Mouse (Mus musculus) CH12.LX (cell line): ENCODE results near the gene Sorcs3. TPM values are rescaled to one million over a fixed set of nuclear protein-coding genes. Genes with fewer than 3 reads are reported as not detected.

Source experiments
- DNase-seq: peaks from one replicate; pipeline ENCODE4 v3.0.0-alpha.2; 2013; ENCODE audit errors: extremely low read depth
- H3K27ac ChIP-seq: 2 replicates; pipeline ENCODE4 v1.5.1; 2012; ENCODE audit warnings: low read depth, mild to moderate bottlenecking, control low read depth, moderate library complexity; ENCODE audit not compliant: insufficient read depth
- H3K27me3 ChIP-seq: replicated peaks from 2 replicates; pipeline ENCODE3; 2012; ENCODE audit warnings: inconsistent platforms
- H3K36me3 ChIP-seq, 2 experiments: replicated peaks in 1 of 2; 2 replicates each; pipeline versions ENCODE3 to v1.6.1; 2012; ENCODE audit warnings: inconsistent platforms in 1 of 2, low read length in 1 of 2, mild to moderate bottlenecking in 1 of 2, mixed read lengths in 1 of 2, moderate library complexity in 1 of 2; ENCODE audit not compliant: control insufficient read depth in 1 of 2, insufficient read depth in 1 of 2
- H3K4me1 ChIP-seq, 2 experiments: 2 replicates each; pipeline ENCODE4 v1.6.1; 2012; ENCODE audit warnings: inconsistent platforms in 1 of 2, moderate library complexity in 1 of 2; ENCODE audit not compliant: insufficient read depth in 2 of 2, control insufficient read depth in 1 of 2
- H3K4me2 ChIP-seq: 2 replicates; pipeline ENCODE4 v1.6.1; 2012; ENCODE audit warnings: low read depth, mild to moderate bottlenecking, control low read depth; ENCODE audit not compliant: poor library complexity, insufficient read depth, severe bottlenecking
- H3K4me3 ChIP-seq, 3 experiments: fragments of 150-350 bp in 1 of 3; sonication (generic) in 1 of 3; replicated peaks in 1 of 3; 2 replicates each; pipeline versions ENCODE3 to v1.5.1; 2011 to 2012; ENCODE audit warnings: low read depth in 2 of 3, low read length in 2 of 3, mild to moderate bottlenecking in 2 of 3, moderate library complexity in 2 of 3, control low read depth in 1 of 3, improper control_type of control experiment in 1 of 3, inconsistent platforms in 1 of 3, mixed read lengths in 1 of 3; ENCODE audit not compliant: poor library complexity in 1 of 3
- H3K79me2 ChIP-seq: replicated peaks from 2 replicates; pipeline ENCODE4 v1.6.1; 2012; ENCODE audit warnings: mild to moderate bottlenecking, moderate library complexity; ENCODE audit not compliant: control insufficient read depth, poor library complexity, insufficient read depth, severe bottlenecking; ENCODE audit errors: extremely low read depth
- H3K9ac ChIP-seq: 2 replicates; pipeline ENCODE4 v1.6.1; 2012; ENCODE audit warnings: low read depth, mild to moderate bottlenecking, control low read depth, moderate library complexity; ENCODE audit not compliant: insufficient read depth
- H3K9me3 ChIP-seq: replicated peaks from 2 replicates; pipeline ENCODE3; 2012; ENCODE audit warnings: low read length, inconsistent platforms, mixed read lengths
- BHLHE40 ChIP-seq: IDR thresholded peaks from 2 replicates; pipeline ENCODE4 v1.6.1; 2011; ENCODE audit warnings: mild to moderate bottlenecking, low read depth, low read length, improper control_type of control experiment
- EP300 ChIP-seq: IDR thresholded peaks from 2 replicates; pipeline ENCODE4 v1.6.1; 2011; ENCODE audit warnings: low read length, improper control_type of control experiment
- ETS1 ChIP-seq: conservative IDR thresholded peaks from 2 replicates; pipeline ENCODE4 v1.6.1; 2012; ENCODE audit warnings: low read depth, mild to moderate bottlenecking, inconsistent platforms, low read length, improper control_type of control experiment, moderate library complexity
- GABPA ChIP-seq: IDR thresholded peaks from 2 replicates; pipeline ENCODE4 v1.6.1; 2012; ENCODE audit warnings: low read depth, low read length, improper control_type of control experiment, inconsistent platforms; ENCODE audit not compliant: insufficient replicate concordance
- IRF4 ChIP-seq: IDR thresholded peaks from 2 replicates; pipeline ENCODE4 v1.6.1; 2014; ENCODE audit warnings: low read depth, mild to moderate bottlenecking, inconsistent platforms, low read length, improper control_type of control experiment
- JUN ChIP-seq: IDR thresholded peaks from 2 replicates; pipeline ENCODE4 v1.6.1; 2011; ENCODE audit warnings: low read depth, mild to moderate bottlenecking, low read length, improper control_type of control experiment, moderate library complexity; ENCODE audit not compliant: insufficient read depth
- MAX ChIP-seq: IDR thresholded peaks from 2 replicates; pipeline ENCODE4 v1.6.1; 2011; ENCODE audit warnings: low read length, improper control_type of control experiment
- MAZ ChIP-seq: IDR thresholded peaks from 2 replicates; pipeline ENCODE4 v1.6.1; 2012; ENCODE audit warnings: low read depth, mild to moderate bottlenecking, inconsistent platforms, low read length, improper control_type of control experiment, moderate library complexity
- MXI1 ChIP-seq: IDR thresholded peaks from 2 replicates; pipeline ENCODE4 v1.6.1; 2011; ENCODE audit warnings: mild to moderate bottlenecking, low read depth, low read length, improper control_type of control experiment
- NELFE ChIP-seq: IDR thresholded peaks from 2 replicates; pipeline ENCODE4 v1.6.1; 2011; ENCODE audit warnings: low read depth, low read length, improper control_type of control experiment
- NRF1 ChIP-seq: IDR thresholded peaks from 2 replicates; pipeline ENCODE4 v1.6.1; 2014; ENCODE audit warnings: low read depth, mild to moderate bottlenecking, inconsistent platforms, low read length, improper control_type of control experiment, moderate library complexity
- POLR2A ChIP-seq: IDR thresholded peaks from 2 replicates; pipeline ENCODE4 v1.6.1; 2011; ENCODE audit warnings: low read depth, mild to moderate bottlenecking, improper control_type of control experiment, low read length
- POLR2AphosphoS2 ChIP-seq: IDR thresholded peaks from 2 replicates; pipeline ENCODE4 v1.6.1; 2011; ENCODE audit warnings: low read depth, low read length, improper control_type of control experiment
- RAD21 ChIP-seq: IDR thresholded peaks from 2 replicates; pipeline ENCODE4 v1.6.1; 2011; ENCODE audit warnings: low read depth, mild to moderate bottlenecking, low read length, improper control_type of control experiment, moderate library complexity
- SIN3A ChIP-seq: IDR thresholded peaks from 2 replicates; pipeline ENCODE4 v1.6.1; 2012; ENCODE audit warnings: low read length, improper control_type of control experiment, inconsistent platforms
- TCF12 ChIP-seq: IDR thresholded peaks from 2 replicates; pipeline ENCODE4 v1.6.1; 2014; ENCODE audit warnings: low read depth, mild to moderate bottlenecking, inconsistent platforms, low read length, improper control_type of control experiment
- USF2 ChIP-seq: conservative IDR thresholded peaks from 2 replicates; pipeline ENCODE4 v1.6.1; 2011; ENCODE audit warnings: low read depth, low read length, improper control_type of control experiment
- ZC3H11A ChIP-seq: IDR thresholded peaks from 2 replicates; pipeline ENCODE4 v1.6.1; 2012; ENCODE audit warnings: low read depth, mild to moderate bottlenecking, inconsistent platforms, low read length, improper control_type of control experiment
- ZKSCAN1 ChIP-seq: IDR thresholded peaks from 2 replicates; pipeline ENCODE4 v1.6.1; 2012; ENCODE audit warnings: low read depth, inconsistent platforms, low read length, improper control_type of control experiment, borderline replicate concordance
- ZNF384 ChIP-seq: IDR thresholded peaks from 2 replicates; pipeline ENCODE4 v1.6.1; 2012; ENCODE audit warnings: low read depth, low read length, improper control_type of control experiment, inconsistent platforms
- dilution Hi-C: fragments of 300-500 bp; cut with MboI; formaldehyde crosslinking; loops from 2 replicates; pipeline ENCODE4 v1.14.3; 2020; ENCODE audit warnings: low sequenced_read_pairs; ENCODE audit not compliant: extremely low pct_unique_long_range_greater_than_20kb, extremely low pct_ligation_motif_present
- in situ Hi-C: fragments of 300-500 bp; cut with MboI; formaldehyde crosslinking; loops from 3 replicates; pipeline ENCODE4 v1.14.3; 2019; ENCODE audit warnings: low sequenced_read_pairs, low pct_ligation_motif_present, low pct_unique_long_range_greater_than_20kb, mixed read lengths
- polyA plus RNA-seq: library from polyadenylated mRNA; unstranded; fragments of >175 nt; gene quantifications from 2 replicates; pipeline ENCODE4 v1.2.1, GENCODE M21; 2012; ENCODE audit warnings: low read depth; ENCODE audit not compliant: insufficient read length
- total RNA-seq, 2 experiments: library from RNA; depleted of rRNA; stranded (reverse); fragments of 300-350 nt in 1 of 2; fragments of >200 nt in 1 of 2; gene quantifications; 2 replicates each; pipeline ENCODE4 v1.2.3; 2012 to 2014

Sorcs3 gene
- total and polyA plus RNA-seq, 3 experiments = not detected

GRCm38 (mm10) chr19:48703763-48704162, 497.9 kb downstream of the Sorcs3 start:
- TF ChIP-seq ZKSCAN1 (no peak), ETS1 (no peak), POLR2AphosphoS2 (no peak), POLR2A (no peak), NELFE (no peak), MXI1 (no peak), SIN3A (no peak), RAD21 (no peak), MAZ (no peak), MAX (no peak), IRF4 (no peak), USF2 (no peak), ZC3H11A (no peak)
- TF ChIP-seq, all 38 proteins: peak for 0
- no peak for DNase-seq

GRCm38 (mm10) chr19:48706267-48706923, 500.6 kb downstream of the Sorcs3 start:
- Histone ChIP-seq H3K9me3 (peaks cover 65% of the 10 kb centered on the region), H3K36me3 (no peaks in the 10 kb centered on the region), H3K4me3 (no peak overlapping the region), H3K9ac (no peak overlapping the region), H3K27me3 (no peaks in the 10 kb centered on the region), H3K27ac (no peak overlapping the region), H3K4me1 (no peaks in the 10 kb centered on the region), H3K4me2 (no peak overlapping the region), H3K79me2 (no peaks in the 10 kb centered on the region)
- dilution Hi-C loops = no loop called here
- in situ Hi-C loops = no loop called here
- no peak for DNase-seq
- TF ChIP-seq MXI1 (no peak), GABPA (no peak), ZNF384 (no peak), IRF4 (no peak), MAZ (no peak), BHLHE40 (no peak), JUN (no peak), ZC3H11A (no peak), POLR2A (no peak), SIN3A (no peak), EP300 (no peak), NRF1 (no peak), TCF12 (no peak)

More at GRCm38 (mm10) chr19:48703763-48704162, 497.9 kb downstream of the Sorcs3 start:
- dilution Hi-C loops = no loop called here
- Histone ChIP-seq H3K36me3 (no peaks in the 10 kb centered on the region), H3K9ac (no peak overlapping the region), H3K9me3 (peaks cover 71% of the 10 kb centered on the region), H3K4me2 (no peak overlapping the region), H3K79me2 (no peaks in the 10 kb centered on the region), H3K27me3 (no peaks in the 10 kb centered on the region), H3K4me1 (no peaks in the 10 kb centered on the region), H3K27ac (no peak overlapping the region), H3K4me3 (no peak overlapping the region)
- in situ Hi-C loops = no loop called here
